Mouse (Mus musculus) heart, postnatal 25 days (tissue): ENCODE results near the gene Ptpn12. TPM values are rescaled to one million over a fixed set of nuclear protein-coding genes. Genes with fewer than 3 reads are reported as not detected.

Experiments used
- DNase-seq: peaks from one replicate; pipeline ENCODE4 v3.0.0; 2022; ENCODE audit warnings: low spot score
- intact Hi-C: fragments of 180-260 bp; cut with DNase I; formaldehyde crosslinking; loops from one replicate; pipeline ENCODE4 v1.15.1; 2025
- total RNA-seq, 2 experiments: library from RNA; stranded (reverse); gene quantifications; 2 replicates each; pipeline ENCODE4 v1.2.3; 2021

Gene Ptpn12
- total RNA-seq, result 10 to 100 TPM; 29.9 to 34.8 TPM

- DNase-seq, result peak; percentile 97
- intact Hi-C loops, result loop anchor here (2.0 to 10.0 kb wide), 3 partner anchors 47 to 141 kb away; no protein-coding TSS in a partner anchor
Measured at GRCm38 (mm10) chr5:21055820-21056531, at the start of gene Ptpn12. Ptpn12 (minus strand) TSS chr5:21055911.

GRCm38 (mm10) chr5:21091179-21091578 is 35.5 kb upstream of the Ptpn12 start:
- DNase-seq, result no peak
- intact Hi-C loops, result no loop called here

- no peak for DNase-seq
- intact Hi-C loops, result loop anchor here (1.0 to 10.0 kb wide), 3 partner anchors 82 to 142 kb away; no protein-coding TSS in a partner anchor
Measured at GRCm38 (mm10) chr5:21057217-21057616, 1.5 kb upstream of the Ptpn12 start.

- intact Hi-C loops, result loop anchor here (5.0 to 10.0 kb wide), 2 partner anchors 104 to 142 kb away; no protein-coding TSS in a partner anchor
- no peak for DNase-seq
Measured at GRCm38 (mm10) chr5:21056595-21056994, 884 bp upstream of the Ptpn12 start.

- peak; percentile 19 for DNase-seq
- intact Hi-C loops, result loop anchor here (2.0 to 10.0 kb wide), 3 partner anchors 46 to 140 kb away; no protein-coding TSS in a partner anchor
Measured at GRCm38 (mm10) chr5:21055071-21055819, 466 bp downstream of the Ptpn12 start.

- DNase-seq, result peak; percentile 79
- intact Hi-C loops, result loop anchor here (2.0 to 10.0 kb wide), 3 partner anchors 46 to 140 kb away; no protein-coding TSS in a partner anchor
Measured at GRCm38 (mm10) chr5:21054472-21055070, 1.1 kb downstream of the Ptpn12 start.

- DNase-seq, result no peak
- intact Hi-C loops, result loop anchor here (2.0 to 10.0 kb wide), 2 partner anchors 45 to 139 kb away; no protein-coding TSS in a partner anchor
Measured at GRCm38 (mm10) chr5:21053571-21054307, 2.0 kb downstream of the Ptpn12 start.

GRCm38 (mm10) chr5:21052521-21052920 is 3.2 kb downstream of the Ptpn12 start:
- intact Hi-C loops, result loop anchor here (10.0 kb wide), 1 partner anchor 138 kb away; no protein-coding TSS in a partner anchor
- no peak for DNase-seq

- intact Hi-C loops, result loop anchor here (10.0 kb wide), 1 partner anchor 136 kb away; no protein-coding TSS in a partner anchor
- no peak for DNase-seq
Measured at GRCm38 (mm10) chr5:21050770-21051122, 5.0 kb downstream of the Ptpn12 start.

GRCm38 (mm10) chr5:21050061-21050769 is 5.5 kb downstream of the Ptpn12 start:
- intact Hi-C loops, result loop anchor here (10.0 kb wide), 1 partner anchor 135 kb away; no protein-coding TSS in a partner anchor

GRCm38 (mm10) chr5:21049006-21049405 is 6.7 kb downstream of the Ptpn12 start:
- intact Hi-C loops, result no loop called here
- no peak for DNase-seq

More at GRCm38 (mm10) chr5:21050061-21050769, 5.5 kb downstream of the Ptpn12 start:
- no peak for DNase-seq

GRCm38 (mm10) chr5:21047114-21047513 is 8.6 kb downstream of the Ptpn12 start:
- no peak for DNase-seq
- intact Hi-C loops, result no loop called here

GRCm38 (mm10) chr5:21046150-21047048 is 9.3 kb downstream of the Ptpn12 start:
- no peak for DNase-seq

GRCm38 (mm10) chr5:21045462-21045861 is 10.2 kb downstream of the Ptpn12 start:
- no peak for DNase-seq
- intact Hi-C loops, result no loop called here

More at GRCm38 (mm10) chr5:21046150-21047048, 9.3 kb downstream of the Ptpn12 start:
- intact Hi-C loops, result no loop called here

GRCm38 (mm10) chr5:21038100-21038499 is 17.6 kb downstream of the Ptpn12 start:
- no peak for DNase-seq
- intact Hi-C loops, result no loop called here

- intact Hi-C loops, result no loop called here
- no peak for DNase-seq
Measured at GRCm38 (mm10) chr5:21035689-21036480, 19.8 kb downstream of the Ptpn12 start.

- DNase-seq, result no peak
- intact Hi-C loops, result no loop called here
Measured at GRCm38 (mm10) chr5:21034388-21034966, 21.2 kb downstream of the Ptpn12 start.
